Mouse (Mus musculus) limb, embryonic 14.5 days (tissue): ENCODE data around the gene Evi5. TPM values are rescaled to one million over a fixed set of nuclear protein-coding genes. Genes with fewer than 3 reads are reported as not detected.

ENCODE experiments used
- ATAC-seq: fragments of 200-750 bp; cut with Nextera tagmentation; 2 replicates; pipeline ENCODE4 v1.8.0; 2017; ENCODE audit warnings: low read depth, moderate number of reproducible peaks, moderate TSS enrichment; ENCODE audit not compliant: low FRiP score
- DNase-seq: peaks from one replicate; pipeline ENCODE4 v3.0.0-alpha.2; 2015; ENCODE audit warnings: low spot score
- H3K27ac ChIP-seq: fragments of 300-500 bp; sonication (generic); replicated peaks from 2 replicates; pipeline ENCODE4 v1.5.1; 2014; ENCODE audit warnings: low read depth, mild to moderate bottlenecking, low read length, moderate library complexity, mixed read lengths
- H3K27me3 ChIP-seq: fragments of 300-500 bp; sonication (generic); 2 replicates; pipeline ENCODE4 v1.6.1; 2014; ENCODE audit warnings: low read length, mixed read lengths; ENCODE audit not compliant: control insufficient read depth, insufficient read depth
- H3K36me3 ChIP-seq: fragments of 300-500 bp; sonication (generic); 2 replicates; pipeline ENCODE4 v1.6.1; 2014; ENCODE audit warnings: mild to moderate bottlenecking, low read length, moderate library complexity, mixed read lengths; ENCODE audit not compliant: control insufficient read depth, insufficient read depth
- H3K4me1 ChIP-seq: fragments of 300-500 bp; sonication (generic); 2 replicates; pipeline ENCODE4 v1.6.1; 2014; ENCODE audit warnings: antibody characterized with exemption, low read length, mixed read lengths; ENCODE audit not compliant: control insufficient read depth, insufficient read depth
- H3K4me2 ChIP-seq: fragments of 300-500 bp; sonication (generic); replicated peaks from 2 replicates; pipeline ENCODE4 v1.6.1; 2014; ENCODE audit warnings: low read depth, mild to moderate bottlenecking, low read length, moderate library complexity; ENCODE audit not compliant: severe bottlenecking
- H3K4me3 ChIP-seq: fragments of 300-500 bp; sonication (generic); replicated peaks from 2 replicates; pipeline ENCODE4 v1.5.1; 2014; ENCODE audit warnings: low read length
- H3K9ac ChIP-seq: fragments of 300-500 bp; sonication (generic); 2 replicates; pipeline ENCODE4 v1.6.1; 2014; ENCODE audit warnings: mild to moderate bottlenecking, low read depth, low read length, moderate library complexity; ENCODE audit not compliant: severe bottlenecking
- H3K9me3 ChIP-seq: fragments of 300-500 bp; sonication (generic); 2 replicates; pipeline ENCODE4 v1.6.1; 2016; ENCODE audit warnings: low read length; ENCODE audit not compliant: control insufficient read depth
- POLR2A ChIP-seq: fragments of 200-500 bp; IDR thresholded peaks from 2 replicates; pipeline ENCODE4 v1.8.0; 2012; ENCODE audit warnings: inconsistent platforms, mild to moderate bottlenecking, moderate library complexity, borderline replicate concordance; ENCODE audit not compliant: insufficient read depth, insufficient read length; ENCODE audit errors: extremely low read depth
- WGBS: fragments of 180-500 bp; shearing (Covaris S2); extraction: QIAGEN DNeasy Blood & Tissue Kit; methylation state at CpG from one replicate; pipeline ENCODE4 v1.1.7; 2014; 5-methylcytosine and 5-hydroxymethylcytosine counted together
- polyA plus RNA-seq, 2 experiments: library from polyadenylated mRNA; depleted of rRNA in 1 of 2; stranded (reverse) in 1 of 2; unstranded in 1 of 2; fragments of >200 nt; fragmentation: Nextera tagmentation in 1 of 2; extraction: Ambion mirVana in 1 of 2; gene quantifications; 2 replicates each; pipeline versions ENCODE4 v1.2.1 to v1.2.3; 2012 to 2014

Gene Evi5
- polyA plus RNA-seq, 2 experiments = 31.2 to 60.2 TPM

- Histone ChIP-seq H3K36me3 (no peaks in the 10 kb centered on the region), H3K4me2 (no peak overlapping the region), H3K9me3 (no peaks in the 10 kb centered on the region), H3K27me3 (no peaks in the 10 kb centered on the region), H3K9ac (no peak overlapping the region), H3K4me3 (no peak overlapping the region), H3K27ac (no peak overlapping the region), H3K4me1 (no peaks in the 10 kb centered on the region)
- ATAC-seq (no peak), DNase-seq (no peak)
- no peak for TF ChIP-seq POLR2A
- 83% methylated on average over 6 of the region's 6 CpGs for WGBS
These were observed 171.6 kb downstream of the Evi5 start for GRCm38 (mm10) chr5:107703207-107703763.

GRCm38 (mm10) chr5:107701658-107702057 is 173.2 kb downstream of the Evi5 start:
- no peaks in the 10 kb centered on the region for H3K27me3 ChIP-seq
- no peak overlapping the region for H3K4me3 ChIP-seq
- no peak overlapping the region for H3K9ac ChIP-seq
- TF ChIP-seq POLR2A = no peak
- no peaks in the 10 kb centered on the region for H3K36me3 ChIP-seq
- H3K4me1 ChIP-seq = no peaks in the 10 kb centered on the region
- no peak overlapping the region for H3K4me2 ChIP-seq
- no peaks in the 10 kb centered on the region for H3K9me3 ChIP-seq
- ATAC-seq = no peak
- no peak overlapping the region for H3K27ac ChIP-seq
- WGBS = 77% methylated on average over 9 of the region's 9 CpGs
- DNase-seq = no peak

GRCm38 (mm10) chr5:107700873-107701272 is 174.0 kb downstream of the Evi5 start:
- no peak for TF ChIP-seq POLR2A
- DNase-seq = no peak
- Histone ChIP-seq H3K4me3 (no peak overlapping the region), H3K4me1 (no peaks in the 10 kb centered on the region), H3K27ac (no peak overlapping the region), H3K36me3 (no peaks in the 10 kb centered on the region), H3K9me3 (no peaks in the 10 kb centered on the region), H3K4me2 (no peak overlapping the region), H3K27me3 (no peaks in the 10 kb centered on the region), H3K9ac (no peak overlapping the region)
- no peak for ATAC-seq
- WGBS = 89% methylated on average over 10 of the region's 10 CpGs

- no peak overlapping the region for H3K4me3 ChIP-seq
- no peak overlapping the region for H3K9ac ChIP-seq
- no peak for DNase-seq
- ATAC-seq = no peak
- no peak overlapping the region for H3K27ac ChIP-seq
- WGBS = 81% methylated on average over 8 of the region's 8 CpGs
- TF ChIP-seq POLR2A = no peak
- no peaks in the 10 kb centered on the region for H3K9me3 ChIP-seq
- H3K4me1 ChIP-seq = no peaks in the 10 kb centered on the region
- H3K27me3 ChIP-seq = no peaks in the 10 kb centered on the region
- no peaks in the 10 kb centered on the region for H3K36me3 ChIP-seq
- H3K4me2 ChIP-seq = no peak overlapping the region
These were observed 176.0 kb downstream of the Evi5 start for GRCm38 (mm10) chr5:107698888-107699287.

- TF ChIP-seq POLR2A = no peak
- 82% methylated on average over 3 of the region's 3 CpGs for WGBS
- Histone ChIP-seq H3K36me3 (no peaks in the 10 kb centered on the region), H3K27me3 (no peaks in the 10 kb centered on the region), H3K27ac (no peak overlapping the region), H3K9ac (no peak overlapping the region), H3K4me1 (no peaks in the 10 kb centered on the region), H3K9me3 (no peaks in the 10 kb centered on the region), H3K4me2 (no peak overlapping the region), H3K4me3 (no peak overlapping the region)
- no peak for ATAC-seq
- DNase-seq = no peak
These were observed 179.9 kb downstream of the Evi5 start for GRCm38 (mm10) chr5:107695019-107695418.

Other genes with a start within 250 kb of the Evi5 start
- gene Gfi1, start 149.1 kb downstream of the Evi5 start, polyA plus RNA-seq (2012; rRNA removed) = 1.6 and 1.9 TPM in 2 replicates
- 0.40 and 0.55 TPM in 2 replicates for gene Gfi1, start 149.1 kb downstream of the Evi5 start, polyA plus RNA-seq (2014; fragmentation: Nextera tagmentation; extraction: Ambion mirVana)
- not detected in 2 replicates for gene Ube2d2b, start 45.0 kb downstream of the Evi5 start, polyA plus RNA-seq (2012; rRNA removed)
- gene Ube2d2b, start 45.0 kb downstream of the Evi5 start, polyA plus RNA-seq (2014; fragmentation: Nextera tagmentation; extraction: Ambion mirVana) = 0.15 TPM in 1 of 2 replicates, not detected in the other
- gene Rpl5, start 25.4 kb upstream of the Evi5 start, polyA plus RNA-seq (2012; rRNA removed) = 257 and 273 TPM in 2 replicates
- gene Rpl5, start 25.4 kb upstream of the Evi5 start, polyA plus RNA-seq (2014; fragmentation: Nextera tagmentation; extraction: Ambion mirVana) = 66.4 and 68.7 TPM in 2 replicates
- 6.4 and 8.9 TPM in 2 replicates for gene Fam69a, start 112.0 kb upstream of the Evi5 start, polyA plus RNA-seq (2012; rRNA removed)
- gene Fam69a, start 112.0 kb upstream of the Evi5 start, polyA plus RNA-seq (2014; fragmentation: Nextera tagmentation; extraction: Ambion mirVana) = 30.1 and 31.3 TPM in 2 replicates
- 47.5 TPM in 2 replicates for gene Mtf2, start 190.6 kb upstream of the Evi5 start, polyA plus RNA-seq (2012; rRNA removed)
- gene Mtf2, start 190.6 kb upstream of the Evi5 start, polyA plus RNA-seq (2014; fragmentation: Nextera tagmentation; extraction: Ambion mirVana) = 97.8 and 109 TPM in 2 replicates